ENCODE assay signal across 21 mouse cellular contexts in genomic region chr11:73036077-73036476, GRCm38 (mm10).
"Had no signal": no experiment of that assay in that cellular context is flagged by ENCODE, and none has a peak within 500 bp of the region (broad histone marks: within the 10 kb centered on the region; RNA-seq: fewer than 3 reads in every experiment).

No protein-coding gene starts in this region.

- H3K4me3 ChIP-seq: kidney, embryonic 15.5 days; limb, embryonic 10.5 days; limb, embryonic 13.5 days; liver, embryonic 12.5 days; liver, embryonic 15.5 days; lung, embryonic 15.5 days; megakaryocyte, embryonic 14.5 days; midbrain, embryonic 10.5 days; midbrain, embryonic 13.5 days; stomach, embryonic 15.5 days had no signal

- DNase-seq: kidney, adult 8-10 months; kidney, postnatal 10 days; kidney, postnatal 36 days; liver; lung, adult 18-20 months; lung, postnatal 10 days; lung, postnatal 36 days; right cerebral cortex, adult 18-20 months; right cerebral cortex, postnatal 14 days; right cerebral cortex, postnatal 4 days; thymus, postnatal 25 days had no signal

- H3K27ac ChIP-seq: kidney, embryonic 15.5 days; limb, embryonic 10.5 days; limb, embryonic 13.5 days; liver, embryonic 12.5 days; liver, embryonic 15.5 days; lung, embryonic 15.5 days; midbrain, embryonic 10.5 days; midbrain, embryonic 13.5 days; stomach, embryonic 15.5 days had no signal
